Mouse (Mus musculus) liver, embryonic 14.5 days (tissue): ENCODE data around the gene Fbxo36. TPM values are rescaled to one million over a fixed set of nuclear protein-coding genes. Genes with fewer than 3 reads are reported as not detected.
A peak's percentile ranks its signal among the peaks of the same experiment; 100 is the strongest.

Experiments
- ATAC-seq: fragments of 200-750 bp; cut with Nextera tagmentation; 2 replicates; pipeline ENCODE4 v1.8.0; 2017; ENCODE audit warnings: moderate number of reproducible peaks, mild to moderate bottlenecking, moderate library complexity; ENCODE audit not compliant: insufficient read depth
- DNase-seq, 3 experiments: peaks; one replicate each; pipeline ENCODE4 v3.0.0-alpha.2; 2012 to 2013; ENCODE audit warnings: low read depth in 3 of 3, low spot score in 3 of 3
- H3K27ac ChIP-seq: fragments of 300-500 bp; sonication (generic); 2 replicates; pipeline ENCODE4 v1.5.1; 2014; ENCODE audit warnings: moderate library complexity, mild to moderate bottlenecking, control low read depth, inconsistent platforms
- H3K27me3 ChIP-seq: fragments of 300-500 bp; sonication (generic); 2 replicates; pipeline ENCODE4 v1.6.1; 2014; ENCODE audit warnings: mild to moderate bottlenecking, low read length, moderate library complexity; ENCODE audit not compliant: control insufficient read depth, insufficient read depth
- H3K36me3 ChIP-seq: fragments of 300-500 bp; sonication (generic); replicated peaks from 2 replicates; pipeline ENCODE4 v1.6.1; 2014; ENCODE audit warnings: low read depth; ENCODE audit not compliant: control insufficient read depth, insufficient read depth
- H3K4me1 ChIP-seq, 2 experiments: fragments of 200-500 bp in 1 of 2; fragments of 300-500 bp in 1 of 2; sonication (generic) in 1 of 2; replicated peaks; 2 replicates each; pipeline ENCODE4 v1.6.1; 2012 to 2014; ENCODE audit warnings: antibody characterized with exemption in 1 of 2, inconsistent platforms in 1 of 2, low read length in 1 of 2; ENCODE audit not compliant: control insufficient read depth in 2 of 2, insufficient read depth in 2 of 2
- H3K4me2 ChIP-seq: fragments of 300-500 bp; sonication (generic); 2 replicates; pipeline ENCODE4 v1.6.1; 2014; ENCODE audit warnings: low read depth, mild to moderate bottlenecking, control low read depth, moderate library complexity
- H3K4me3 ChIP-seq, 2 experiments: fragments of 200-500 bp in 1 of 2; fragments of 300-500 bp in 1 of 2; sonication (generic) in 1 of 2; 2 replicates each; pipeline ENCODE4 v1.5.1; 2012 to 2014; ENCODE audit warnings: low read depth in 2 of 2, low read length in 2 of 2, mild to moderate bottlenecking in 2 of 2, control low read depth in 1 of 2, inconsistent platforms in 1 of 2, moderate library complexity in 1 of 2; ENCODE audit not compliant: insufficient read depth in 1 of 2
- H3K9ac ChIP-seq: fragments of 300-500 bp; sonication (generic); replicated peaks from 2 replicates; pipeline ENCODE4 v1.6.1; 2014; ENCODE audit warnings: mild to moderate bottlenecking, control low read depth, moderate library complexity
- H3K9me3 ChIP-seq: fragments of 300-500 bp; sonication (generic); 2 replicates; pipeline ENCODE4 v1.6.1; 2016; ENCODE audit warnings: low read length, mixed read lengths; ENCODE audit not compliant: control insufficient read depth
- CTCF ChIP-seq: IDR thresholded peaks from 2 replicates; pipeline ENCODE4 v1.5.1; 2016; ENCODE audit warnings: antibody characterized with exemption, low read depth, control low read depth
- EP300 ChIP-seq: IDR thresholded peaks from 2 replicates; pipeline ENCODE4 v1.6.1; 2016; ENCODE audit warnings: antibody characterized with exemption, low read depth
- WGBS: fragments of 180-500 bp; shearing (Covaris S2); extraction: QIAGEN DNeasy Blood & Tissue Kit; methylation state at CpG from one replicate; pipeline ENCODE4 v1.1.7; 2014; ENCODE audit not compliant: insufficient replicate concordance; 5-methylcytosine and 5-hydroxymethylcytosine counted together
- polyA plus RNA-seq, 2 experiments: library from polyadenylated mRNA; depleted of rRNA in 1 of 2; stranded (reverse) in 1 of 2; unstranded in 1 of 2; fragments of >200 nt; fragmentation: Nextera tagmentation in 1 of 2; extraction: Ambion mirVana in 1 of 2; gene quantifications; 2 replicates each; pipeline versions ENCODE4 v1.2.1 to v1.2.3; 2012 to 2014

Gene Fbxo36
- polyA plus RNA-seq, 2 experiments = 4.0 to 9.0 TPM

DNA sequence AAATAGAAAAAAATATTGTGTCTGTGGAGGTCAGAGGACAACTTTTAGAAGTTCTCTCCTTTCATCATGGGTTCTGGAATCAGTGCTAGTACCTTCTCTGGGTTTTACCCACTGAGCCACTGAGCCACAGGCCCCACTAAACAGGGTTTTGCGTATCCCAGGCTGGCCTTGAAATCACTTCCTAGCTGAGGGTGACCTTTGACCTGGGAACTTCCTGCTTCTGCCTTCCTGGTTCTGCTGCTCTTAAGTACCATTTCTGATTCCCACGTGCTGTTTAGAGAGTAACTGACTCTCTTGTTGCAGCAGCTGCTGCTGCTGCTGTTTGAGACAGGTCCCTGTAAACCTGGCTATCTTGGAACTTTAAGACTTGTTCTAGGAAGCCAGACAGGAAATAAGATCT is 25.0 kb downstream of the Fbxo36 start:
- Histone ChIP-seq H3K4me2 (no peak overlapping the region), H3K27ac (no peak overlapping the region), H3K36me3 (no peaks in the 10 kb centered on the region), H3K27me3 (no peaks in the 10 kb centered on the region), H3K9me3 (no peaks in the 10 kb centered on the region), H3K9ac (no peak overlapping the region), H3K4me1 (peaks cover 19 to 24% of the 10 kb centered on the region in 2 experiments), H3K4me3 (no peak overlapping the region)
- no peak for DNase-seq
- 43% methylated on average over 2 of the region's 2 CpGs for WGBS
- TF ChIP-seq EP300 (no peak), CTCF (no peak)
- ATAC-seq = no peak

DNA sequence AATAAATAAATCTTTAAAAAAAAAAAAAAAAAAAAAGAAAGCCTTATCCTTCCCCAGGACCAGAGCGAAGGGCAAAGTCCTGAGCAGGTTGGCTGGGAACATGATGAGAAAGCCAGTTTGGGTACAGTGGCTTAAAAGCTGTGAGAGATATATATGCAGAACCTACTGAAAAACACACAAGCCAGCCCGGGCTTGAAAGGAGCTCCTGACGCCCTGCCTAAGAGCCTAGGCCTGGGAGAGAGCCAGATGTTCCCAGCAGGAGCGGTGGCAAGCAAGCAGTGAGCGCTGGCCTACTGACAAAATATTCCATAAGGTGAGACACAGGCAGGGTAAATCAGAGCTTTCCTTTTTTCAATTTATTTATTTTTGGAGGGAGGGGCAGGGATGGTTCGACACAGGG is 26.6 kb downstream of the Fbxo36 start:
- peaks cover 8 to 16% of the 10 kb centered on the region in 2 experiments; a peak in 3 of 4 replicates for H3K4me1 ChIP-seq

GRCm38 (mm10) chr1:84866706-84867230 is 27.1 kb downstream of the Fbxo36 start:
- TF ChIP-seq EP300 (no peak), CTCF (0 out of 2 replicates have a peak, but pooled peaks have one; percentile 14)
- no peaks in the 10 kb centered on the region for H3K9me3 ChIP-seq
- no peak for ATAC-seq

More for the DNA sequence above, 26.6 kb downstream of the Fbxo36 start:
- Histone ChIP-seq H3K9me3 (no peaks in the 10 kb centered on the region), H3K4me3 (no peak overlapping the region), H3K27ac (no peak overlapping the region), H3K9ac (no peak overlapping the region), H3K27me3 (no peaks in the 10 kb centered on the region), H3K4me2 (no peak overlapping the region), H3K36me3 (no peaks in the 10 kb centered on the region)
- TF ChIP-seq EP300 = no peak
- TF ChIP-seq CTCF = no peak
- WGBS = 78% methylated on average over 6 of the region's 6 CpGs
- no peak for DNase-seq
- no peak for ATAC-seq

GRCm38 (mm10) chr1:84868311-84868710 is 28.7 kb downstream of the Fbxo36 start:
- Histone ChIP-seq H3K4me3 (no peak overlapping the region), H3K4me2 (no peak overlapping the region), H3K4me1 (peaks cover 4 to 15% of the 10 kb centered on the region in 2 experiments; a peak in 2 of 4 replicates), H3K27me3 (no peaks in the 10 kb centered on the region), H3K9me3 (no peaks in the 10 kb centered on the region), H3K36me3 (no peaks in the 10 kb centered on the region), H3K27ac (no peak overlapping the region), H3K9ac (no peak overlapping the region)
- no peak for TF ChIP-seq EP300
- no peak for TF ChIP-seq CTCF
- ATAC-seq (no peak), DNase-seq (no peak)

More at GRCm38 (mm10) chr1:84866706-84867230, 27.1 kb downstream of the Fbxo36 start:
- no peak overlapping the region for H3K9ac ChIP-seq
- H3K4me2 ChIP-seq = no peak overlapping the region
- no peak overlapping the region for H3K27ac ChIP-seq
- no peaks in the 10 kb centered on the region for H3K27me3 ChIP-seq
- peaks cover 4 to 12% of the 10 kb centered on the region in 2 experiments; a peak in 2 of 4 replicates for H3K4me1 ChIP-seq
- H3K36me3 ChIP-seq = no peaks in the 10 kb centered on the region
- WGBS = 86% methylated on average over 3 of the region's 3 CpGs
- no peak overlapping the region for H3K4me3 ChIP-seq
- no peak for DNase-seq

DNA sequence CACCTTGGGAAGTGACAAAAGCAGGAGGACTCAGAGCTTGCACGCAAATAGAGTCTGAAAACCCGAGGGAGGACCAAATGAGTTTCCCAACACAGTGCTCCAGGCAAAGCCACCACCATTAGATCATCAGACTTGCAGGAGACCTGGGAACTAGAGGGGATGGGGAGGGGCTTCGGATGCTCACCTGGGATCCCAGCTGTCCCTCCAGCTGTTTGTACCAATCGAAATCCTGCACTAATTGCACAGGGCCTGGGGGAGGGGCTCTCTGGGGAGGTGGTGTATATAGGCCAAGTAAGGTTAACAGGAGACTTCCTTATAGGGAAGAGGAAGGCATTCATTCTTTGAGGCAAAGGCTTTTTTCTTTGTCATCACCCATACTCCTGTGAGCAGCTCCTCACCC is 29.2 kb downstream of the Fbxo36 start:
- H3K27me3 ChIP-seq = no peaks in the 10 kb centered on the region
- H3K9ac ChIP-seq = no peak overlapping the region
- H3K4me2 ChIP-seq = no peak overlapping the region
- WGBS = 57% methylated on average over 4 of the region's 4 CpGs
- DNase-seq = no peak
- no peak for ATAC-seq
- no peaks in the 10 kb centered on the region for H3K36me3 ChIP-seq
- TF ChIP-seq EP300 = no peak
- TF ChIP-seq CTCF = no peak
- H3K9me3 ChIP-seq = no peaks in the 10 kb centered on the region
- H3K27ac ChIP-seq = no peak overlapping the region
- H3K4me1 ChIP-seq = peaks cover 4 to 15% of the 10 kb centered on the region in 2 experiments; a peak in 2 of 4 replicates
- no peak overlapping the region for H3K4me3 ChIP-seq
